Mouse (Mus musculus): Measurements from ENCODE around the gene Prok1. TPM values are rescaled to one million over a fixed set of nuclear protein-coding genes. Genes with fewer than 3 reads are reported as not detected.

The Prok1 gene
- polyA plus RNA-seq, 1 experiment, result 0.05 TPM

DNA sequence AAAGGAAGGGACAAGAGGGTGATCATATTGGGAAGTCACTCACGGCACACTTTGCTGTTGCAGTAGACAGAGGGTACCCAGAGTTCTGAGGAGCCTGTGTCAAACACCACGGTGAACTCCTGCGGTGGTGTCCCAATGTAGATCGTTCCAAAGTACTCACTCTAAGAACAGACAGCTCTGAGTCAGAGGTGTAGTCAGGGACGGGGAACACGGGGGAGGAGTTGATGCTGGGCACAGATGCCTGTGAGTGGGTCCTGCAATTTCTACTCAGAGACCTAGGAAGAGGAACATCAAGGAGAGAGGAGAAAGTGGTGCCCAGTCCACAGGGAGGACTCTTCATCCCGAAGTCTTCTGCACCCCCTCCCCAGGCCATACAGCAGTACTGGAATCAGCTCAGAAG is 20.9 kb downstream of the Prok1 start:
- peaks cover 29% of the 10 kb centered on the region for H3K27me3 ChIP-seq (ENCODE audit: control insufficient read depth, insufficient read depth, insufficient read length)
- H3K79me2 ChIP-seq (ENCODE audit: control insufficient read depth, insufficient read depth), result no peaks in the 10 kb centered on the region
- H3K4me3 ChIP-seq, result no peak overlapping the region
- no peak overlapping the region for H3ac ChIP-seq (ENCODE audit: control insufficient read depth, insufficient read length)
- TF ChIP-seq E2F4 (IDR thresholded peaks at IDR 0.05; ENCODE audit: insufficient read depth) (no peak), MAX (IDR thresholded peaks at IDR 0.05; ENCODE audit: low read depth) (no peak), TCF12 (IDR thresholded peaks at IDR 0.05; ENCODE audit: insufficient read depth, poor library complexity, severe bottlenecking) (no peak)
- H3K4me2 ChIP-seq (ENCODE audit: low read depth), result no peak overlapping the region
- no peaks in the 10 kb centered on the region for H3K36me3 ChIP-seq (ENCODE audit: control insufficient read depth, insufficient read depth)

DNA sequence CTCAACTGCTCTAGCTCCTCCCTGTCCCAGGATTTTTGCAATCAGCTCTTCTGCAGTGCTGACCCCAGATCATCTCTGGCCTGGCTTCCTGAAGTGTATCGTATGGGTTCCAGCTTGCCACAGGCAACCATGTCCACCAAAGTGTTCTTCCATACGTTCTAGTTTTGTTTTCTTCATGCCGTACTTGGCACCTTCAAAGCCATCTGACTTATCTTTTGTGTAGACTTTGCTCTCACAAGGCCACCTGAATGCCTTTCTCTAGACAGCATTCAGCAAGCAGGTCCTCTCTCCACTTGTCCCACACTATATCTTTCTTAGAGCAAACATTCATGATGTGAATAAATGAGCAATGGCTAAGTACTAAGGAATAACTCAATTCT is 22.4 kb downstream of the Prok1 start:
- TF ChIP-seq SRF (IDR thresholded peaks at IDR 0.05; ENCODE audit: control insufficient read depth, insufficient read length, low read depth), result no peak
- TF ChIP-seq TCF3 (IDR thresholded peaks at IDR 0.05; ENCODE audit: insufficient read length, low read depth), result no peak
- no peak for TF ChIP-seq USF1 (IDR thresholded peaks at IDR 0.05; ENCODE audit: low read depth)
- TF ChIP-seq MAX (IDR thresholded peaks at IDR 0.05; ENCODE audit: low read depth), result no peak
- TF ChIP-seq CEBPB (IDR thresholded peaks at IDR 0.05; ENCODE audit: insufficient read depth, poor library complexity, severe bottlenecking), result no peak
- TF ChIP-seq E2F4 (IDR thresholded peaks at IDR 0.05; ENCODE audit: insufficient read depth), result no peak
- no peak for TF ChIP-seq MYOG (IDR thresholded peaks at IDR 0.05; ENCODE audit: control insufficient read depth in 1 of 3, insufficient read depth in 1 of 3, insufficient read length in 2 of 3, low read depth in 2 of 3)
- TF ChIP-seq REST (IDR thresholded peaks at IDR 0.05; ENCODE audit: insufficient read depth, insufficient read length), result no peak
- Histone ChIP-seq H3K4me3 (no peak overlapping the region), H3K36me3 (ENCODE audit: control insufficient read depth, insufficient read depth) (no peaks in the 10 kb centered on the region), H3K79me2 (ENCODE audit: control insufficient read depth, insufficient read depth) (no peaks in the 10 kb centered on the region), H3K27me3 (ENCODE audit: control insufficient read depth, insufficient read depth, insufficient read length) (peaks cover 32% of the 10 kb centered on the region), H3K4me2 (ENCODE audit: low read depth) (no peak overlapping the region), H3ac (ENCODE audit: control insufficient read depth, insufficient read length) (no peak overlapping the region)

DNA sequence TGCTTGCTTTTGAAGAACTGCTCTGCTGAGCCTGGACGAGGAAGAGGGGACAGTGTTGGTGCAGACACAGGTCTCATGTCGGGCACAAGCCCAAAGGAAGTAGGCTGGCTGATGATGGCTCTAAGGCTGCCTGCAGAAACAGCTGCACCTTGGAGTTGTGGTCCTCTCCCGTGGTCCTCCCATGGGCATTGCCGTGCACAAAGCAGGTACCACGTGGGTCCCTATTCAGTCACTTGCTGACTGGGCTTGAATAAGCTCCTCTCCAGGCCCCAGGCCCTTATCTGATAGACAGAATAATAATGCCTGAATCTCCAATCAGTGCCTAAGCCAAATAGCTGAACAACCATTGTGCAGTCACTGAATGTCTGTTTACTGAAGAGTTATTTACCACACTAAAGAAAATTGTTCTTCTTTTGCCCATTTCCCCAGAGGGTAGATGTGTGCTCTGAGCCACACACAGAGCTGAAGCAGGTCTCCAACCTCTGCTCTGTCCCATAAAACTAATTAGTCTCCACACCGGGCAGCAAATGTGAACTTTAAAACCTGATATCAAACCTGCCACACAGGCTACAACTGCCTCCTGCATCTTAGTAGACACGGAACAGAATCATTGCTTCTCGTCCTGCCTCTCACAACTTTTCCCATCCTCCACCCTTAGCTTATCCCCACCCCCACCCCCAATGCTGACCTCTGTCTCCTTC is 23.0 kb downstream of the Prok1 start:
- no peaks in the 10 kb centered on the region for H3K36me3 ChIP-seq (ENCODE audit: control insufficient read depth, insufficient read depth)
- H3K79me2 ChIP-seq (ENCODE audit: control insufficient read depth, insufficient read depth), result no peaks in the 10 kb centered on the region
- H3ac ChIP-seq (ENCODE audit: control insufficient read depth, insufficient read length), result no peak overlapping the region
- H3K27me3 ChIP-seq (ENCODE audit: control insufficient read depth, insufficient read depth, insufficient read length), result peaks cover 32% of the 10 kb centered on the region
- H3K4me2 ChIP-seq (ENCODE audit: low read depth), result no peak overlapping the region
- TF ChIP-seq POLR2AphosphoS2 (IDR thresholded peaks at IDR 0.05; ENCODE audit: insufficient read length, low read depth), result no peak
- H3K4me3 ChIP-seq, result no peak overlapping the region

DNA sequence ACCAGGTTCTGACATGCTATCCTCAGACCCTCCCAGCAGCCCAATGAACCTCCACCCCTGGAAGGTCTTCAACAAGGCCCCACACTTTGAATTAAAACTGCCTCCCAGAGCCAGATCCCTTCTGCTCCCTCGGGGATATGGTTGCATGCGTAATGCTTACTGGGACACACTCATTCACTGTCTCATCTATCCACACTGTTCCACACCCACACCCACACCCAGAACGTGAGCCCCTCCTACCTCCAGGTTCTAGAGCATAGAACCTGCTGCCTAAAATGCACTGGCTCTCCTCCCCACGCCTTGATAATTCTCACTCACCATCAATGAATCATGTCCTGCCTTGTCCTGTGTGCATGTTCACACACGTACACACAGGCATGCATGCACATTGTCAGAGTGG is 24.9 kb downstream of the Prok1 start:
- Histone ChIP-seq H3K36me3 (ENCODE audit: control insufficient read depth, insufficient read depth) (no peaks in the 10 kb centered on the region), H3K4me2 (ENCODE audit: low read depth) (no peak overlapping the region), H3K79me2 (ENCODE audit: control insufficient read depth, insufficient read depth) (no peaks in the 10 kb centered on the region), H3ac (ENCODE audit: control insufficient read depth, insufficient read length) (no peak overlapping the region), H3K27me3 (ENCODE audit: control insufficient read depth, insufficient read depth, insufficient read length) (peaks cover 32% of the 10 kb centered on the region), H3K4me3 (no peak overlapping the region)
- TF ChIP-seq POLR2A (IDR thresholded peaks at IDR 0.05; ENCODE audit: insufficient read length, low read depth), result no peak

DNA sequence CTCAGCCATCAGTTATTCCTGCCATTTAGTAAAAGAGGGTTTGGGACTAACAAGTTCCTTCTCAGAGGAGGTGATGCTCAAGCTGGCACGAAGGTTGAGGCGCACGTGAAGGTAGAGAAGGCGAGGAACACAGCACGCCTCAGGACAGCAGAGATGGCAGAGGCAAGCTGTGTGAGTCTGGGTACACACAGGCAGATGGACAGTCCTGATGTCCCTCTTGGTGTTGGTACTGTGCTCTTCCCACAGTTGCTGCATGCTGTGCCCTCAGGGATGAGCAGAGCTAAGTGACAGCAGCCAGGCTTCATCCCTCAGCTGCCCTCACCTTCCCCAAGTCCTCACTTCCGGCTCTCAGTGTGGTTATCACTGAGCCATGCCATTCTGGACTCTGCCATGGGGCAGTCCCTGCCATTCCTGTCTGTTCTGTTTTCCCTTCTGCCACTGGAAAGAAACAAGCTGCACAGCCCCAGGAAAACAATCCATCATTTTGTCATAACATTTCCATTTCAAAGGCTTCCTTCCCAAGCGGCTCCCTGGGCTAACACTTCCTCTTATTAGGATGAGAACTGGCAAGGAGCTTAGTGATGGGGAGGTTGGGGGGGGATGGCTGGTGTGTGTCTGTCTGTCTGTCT is 31.8 kb downstream of the Prok1 start:
- H3K4me3 ChIP-seq, result no peak overlapping the region
- H3K4me2 ChIP-seq (ENCODE audit: low read depth), result no peak overlapping the region
- no peaks in the 10 kb centered on the region for H3K79me2 ChIP-seq (ENCODE audit: control insufficient read depth, insufficient read depth)
- H3ac ChIP-seq (ENCODE audit: control insufficient read depth, insufficient read length), result no peak overlapping the region
- H3K36me3 ChIP-seq (ENCODE audit: control insufficient read depth, insufficient read depth), result no peaks in the 10 kb centered on the region
- no peak for TF ChIP-seq MYOG (IDR thresholded peaks at IDR 0.05; ENCODE audit: control insufficient read depth in 1 of 3, insufficient read depth in 1 of 3, insufficient read length in 2 of 3, low read depth in 2 of 3)
- no peak for TF ChIP-seq SRF (IDR thresholded peaks at IDR 0.05; ENCODE audit: control insufficient read depth, insufficient read length, low read depth)
- TF ChIP-seq TCF3 (IDR thresholded peaks at IDR 0.05; ENCODE audit: insufficient read length, low read depth), result no peak
- TF ChIP-seq CEBPB (IDR thresholded peaks at IDR 0.05; ENCODE audit: insufficient read depth, poor library complexity, severe bottlenecking), result no peak
- no peak for TF ChIP-seq MYOD1 (IDR thresholded peaks at IDR 0.05; ENCODE audit: control insufficient read depth in 1 of 3, insufficient read length in 2 of 3, low read depth in 2 of 3)
- no peak for TF ChIP-seq MAX (IDR thresholded peaks at IDR 0.05; ENCODE audit: low read depth)
- H3K27me3 ChIP-seq (ENCODE audit: control insufficient read depth, insufficient read depth, insufficient read length), result peaks cover 5% of the 10 kb centered on the region

DNA sequence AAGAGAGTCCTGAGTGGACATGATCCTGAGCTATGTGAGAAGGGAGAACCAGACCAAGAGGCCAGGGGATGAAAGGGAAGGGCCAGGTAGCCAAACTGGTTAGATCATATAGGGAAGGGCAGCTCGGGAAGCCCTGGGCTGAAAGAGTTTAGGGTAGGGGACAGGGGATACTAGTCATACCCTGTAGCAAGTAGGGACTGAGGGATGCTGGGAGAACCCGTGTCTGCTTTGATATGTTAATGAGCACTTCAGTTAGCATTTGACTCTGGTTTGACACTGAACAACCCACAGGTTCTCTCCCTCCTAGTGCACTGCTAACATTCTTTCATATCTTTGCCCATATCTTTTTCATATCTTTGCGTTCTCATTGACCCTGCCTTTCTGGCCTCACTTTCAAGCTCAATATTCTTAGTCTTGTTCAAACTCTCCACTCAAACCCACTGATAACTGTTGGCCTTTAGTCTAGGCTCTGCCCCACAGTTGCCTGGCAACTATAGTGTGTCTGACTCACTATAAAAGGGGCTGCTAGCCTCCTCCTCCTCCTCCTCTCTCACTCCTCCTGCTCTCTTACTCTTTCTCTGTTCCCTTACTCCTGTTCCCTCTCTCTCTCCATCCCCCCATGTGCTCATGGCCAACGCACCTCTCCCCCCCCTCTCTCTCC is 32.9 kb downstream of the Prok1 start:
- Histone ChIP-seq H3K79me2 (ENCODE audit: control insufficient read depth, insufficient read depth) (no peaks in the 10 kb centered on the region), H3K4me2 (ENCODE audit: low read depth) (no peak overlapping the region), H3ac (ENCODE audit: control insufficient read depth, insufficient read length) (no peak overlapping the region), H3K36me3 (ENCODE audit: control insufficient read depth, insufficient read depth) (no peaks in the 10 kb centered on the region), H3K4me3 (no peak overlapping the region), H3K27me3 (ENCODE audit: control insufficient read depth, insufficient read depth, insufficient read length) (peaks cover 7% of the 10 kb centered on the region)
- TF ChIP-seq MAX (IDR thresholded peaks at IDR 0.05; ENCODE audit: low read depth) (no peak), REST (IDR thresholded peaks at IDR 0.05; ENCODE audit: insufficient read depth, insufficient read length) (no peak), CEBPB (IDR thresholded peaks at IDR 0.05; ENCODE audit: insufficient read depth, poor library complexity, severe bottlenecking) (no peak), USF1 (IDR thresholded peaks at IDR 0.05; ENCODE audit: low read depth) (no peak), POLR2A (IDR thresholded peaks at IDR 0.05; ENCODE audit: insufficient read length, low read depth) (no peak), E2F4 (IDR thresholded peaks at IDR 0.05; ENCODE audit: insufficient read depth) (no peak), TCF3 (IDR thresholded peaks at IDR 0.05; ENCODE audit: insufficient read length, low read depth) (no peak), MYOG (IDR thresholded peaks at IDR 0.05; ENCODE audit: control insufficient read depth in 1 of 3, insufficient read depth in 1 of 3, insufficient read length in 2 of 3, low read depth in 2 of 3) (no peak), TCF12 (IDR thresholded peaks at IDR 0.05; ENCODE audit: insufficient read depth, poor library complexity, severe bottlenecking) (no peak), SRF (IDR thresholded peaks at IDR 0.05; ENCODE audit: control insufficient read depth, insufficient read length, low read depth) (no peak), POLR2AphosphoS2 (IDR thresholded peaks at IDR 0.05; ENCODE audit: insufficient read length, low read depth) (no peak), MYOD1 (IDR thresholded peaks at IDR 0.05; ENCODE audit: control insufficient read depth in 1 of 3, insufficient read length in 2 of 3, low read depth in 2 of 3) (no peak)

Data from myocyte (in vitro differentiated cells).